ENCODE assay signal across 8 mouse cellular contexts in the genomic region with DNA sequence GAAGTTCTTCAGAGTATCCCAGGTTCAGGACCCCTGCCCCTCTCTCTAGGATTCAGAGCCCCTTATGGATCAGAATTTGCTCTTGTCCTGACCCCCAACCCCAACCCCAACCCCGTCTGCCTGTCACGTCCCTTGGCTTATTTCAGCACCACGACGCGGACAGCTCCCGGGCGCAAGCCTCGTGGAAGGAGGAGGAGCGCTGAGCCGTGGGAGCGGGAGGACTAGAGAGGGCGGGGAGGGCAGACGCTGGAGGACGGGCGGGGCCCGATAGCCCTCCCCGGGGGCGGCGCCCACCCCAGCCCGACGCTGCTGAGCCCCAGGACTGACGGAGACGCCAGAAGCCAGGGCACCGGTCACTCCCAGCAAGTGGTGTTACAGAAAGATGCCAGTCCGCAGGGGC. TPM values are rescaled to one million over a fixed set of nuclear protein-coding genes. Genes with fewer than 3 reads are reported as not detected.
DNase-seq lines count a peak whose midpoint lies in the region; ATAC-seq lines count a peak whose summit lies in the region.

A gene (plus strand): TSS at position 304 of the 400 bp plus-strand sequence.

- peaks cover 50% of the 10 kb centered on the region for H3K27me3 ChIP-seq in heart, embryonic 12.5 days (replicated peaks)
- H3K27me3 ChIP-seq in kidney, embryonic 15.5 days = peaks cover 30% of the 10 kb centered on the region

- DNase-seq in Muller cell, postnatal 12 days (ENCODE audit: inconsistent ontology term) = peak; percentile 82
- peak; percentile 72 for DNase-seq in embryo, embryonic 11.5 days (ENCODE audit: low read depth, low spot score)
- DNase-seq in lung, postnatal 25 days (ENCODE audit: low spot score) = peak; percentile 55
- DNase-seq in retina, postnatal 1 day = peak; percentile 79
- peak; percentile 78 for DNase-seq in yolk sac, embryonic 10.5 days (ENCODE audit: low spot score)
- DNase-seq in cerebellum, adult 18-20 months = no peak

- peak; percentile 51; the same call in 1 of the 2 replicates for ATAC-seq in heart, embryonic 12.5 days (ENCODE audit: insufficient number of reproducible peaks, low FRiP score)
- ATAC-seq in kidney, embryonic 15.5 days (replicated peaks; ENCODE audit: low FRiP score) = peak; percentile 77

- no peaks in the 10 kb centered on the region for H3K9me3 ChIP-seq in heart, embryonic 12.5 days (replicated peaks)
- H3K9me3 ChIP-seq in kidney, embryonic 15.5 days (replicated peaks) = no peaks in the 10 kb centered on the region

- no peaks in the 10 kb centered on the region for H3K36me3 ChIP-seq in heart, embryonic 12.5 days
- no peaks in the 10 kb centered on the region for H3K36me3 ChIP-seq in kidney, embryonic 15.5 days

- H3K4me3 ChIP-seq in heart, embryonic 12.5 days = peak within 1 kb of the TSS; percentile 40
- H3K4me3 ChIP-seq in kidney, embryonic 15.5 days (replicated peaks) = peak within 1 kb of the TSS; percentile 36

- 0 out of 2 replicates have a peak, but pooled peaks cover 3% of the 10 kb centered on the region for H3K4me1 ChIP-seq in heart, embryonic 12.5 days (replicated peaks)
- H3K4me1 ChIP-seq in kidney, embryonic 15.5 days = peaks cover 12% of the 10 kb centered on the region

- WGBS in heart, embryonic 12.5 days = 1% methylated on average over 25 of the region's 25 CpGs
- WGBS in kidney, embryonic 15.5 days = 1% methylated on average over 25 of the region's 25 CpGs

- H3K27ac ChIP-seq in heart, embryonic 12.5 days (ENCODE audit: poor library complexity, severe bottlenecking) = no peak within 1 kb of the TSS
- H3K27ac ChIP-seq in kidney, embryonic 15.5 days = no peak within 1 kb of the TSS

- H3K9ac ChIP-seq in heart, embryonic 12.5 days = no peak within 1 kb of the TSS
- no peak within 1 kb of the TSS; the same call in 1 of the 2 replicates for H3K9ac ChIP-seq in kidney, embryonic 15.5 days

- peak within 1 kb of the TSS; percentile 76 for H3K4me2 ChIP-seq in heart, embryonic 12.5 days
- peak within 1 kb of the TSS; percentile 75 for H3K4me2 ChIP-seq in kidney, embryonic 15.5 days

RNA-seq across cellular contexts. Expression of the gene that starts here (rescaled TPM):
- polyA plus RNA-seq in heart, embryonic 12.5 days (2016; fragmentation: Nextera tagmentation; extraction: Ambion mirVana) = 0.19 TPM in 1 of 2 replicates, not detected in the other
- polyA plus RNA-seq in kidney, embryonic 15.5 days (2015; fragmentation: Nextera tagmentation; extraction: Ambion mirVana) = 0.26 and 0.39 TPM in 2 replicates

Comparison
In these comparisons a context has a peak if more than half of its experiments do, and no peak if none do; other contexts are left out.
1. Peak in ATAC-seq, H3K4me3 ChIP-seq and H3K4me2 ChIP-seq in heart, embryonic 12.5 days; RNA of the gene not detected or under 1 TPM.
2. Peak in ATAC-seq, H3K4me3 ChIP-seq and H3K4me2 ChIP-seq in kidney, embryonic 15.5 days; RNA of the gene not detected or under 1 TPM.
3. DNase-seq: peak in Muller cell, postnatal 12 days (single experiment), embryo, embryonic 11.5 days (single experiment), lung, postnatal 25 days (single experiment), retina, postnatal 1 day (single experiment) and yolk sac, embryonic 10.5 days (single experiment); none in cerebellum, adult 18-20 months (0 of 2).